Mouse (Mus musculus): ENCODE measurements at regions not wholly inside any gene's neighbourhood (a gene's known extent, or its start where the extent isn't known, plus 50 kb on each side); places are given as distances from the start of the nearest gene placed in this dataset.

DNA sequence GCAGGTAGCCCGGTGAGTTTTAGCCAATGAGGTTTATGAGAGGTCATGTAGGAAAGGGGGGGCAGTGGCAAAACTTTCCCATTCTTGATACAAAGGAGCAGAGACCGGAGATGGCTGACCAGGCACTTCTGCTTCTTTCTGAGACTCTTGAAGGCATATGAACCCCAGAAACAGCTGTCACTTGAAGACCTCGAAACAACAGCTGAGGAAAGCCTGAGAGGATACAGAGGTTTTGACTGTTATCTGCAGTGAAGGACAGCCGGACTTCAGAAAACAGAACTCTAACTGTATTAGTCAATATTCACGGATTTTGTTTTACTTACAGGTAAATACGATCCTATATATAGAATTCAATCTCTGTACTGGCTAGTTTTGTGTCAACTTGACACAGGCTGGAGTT lies 50.0 kb upstream of the Tiparp start:
- no peak for DNase-seq

DNA sequence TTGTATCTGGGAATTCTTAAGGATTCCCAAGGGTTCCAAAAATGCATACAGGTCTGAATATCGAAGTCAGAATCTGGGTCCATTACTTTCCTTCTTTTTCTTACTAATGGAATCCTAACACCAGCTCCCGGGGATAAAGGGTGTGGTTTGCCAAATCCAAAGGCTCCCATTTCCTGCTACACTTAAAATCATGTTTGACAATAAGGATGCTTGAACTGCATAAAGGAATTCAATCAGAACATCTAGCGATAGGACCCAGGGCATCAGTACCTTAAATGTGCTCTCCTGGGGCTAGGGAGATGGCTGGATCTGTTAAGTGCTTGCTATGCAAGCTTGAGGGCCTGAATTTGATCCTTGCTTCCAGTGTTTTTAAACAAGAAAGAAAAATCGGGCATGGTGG lies 51.1 kb upstream of the Tiparp start:
- DNase-seq, result no peak

DNA sequence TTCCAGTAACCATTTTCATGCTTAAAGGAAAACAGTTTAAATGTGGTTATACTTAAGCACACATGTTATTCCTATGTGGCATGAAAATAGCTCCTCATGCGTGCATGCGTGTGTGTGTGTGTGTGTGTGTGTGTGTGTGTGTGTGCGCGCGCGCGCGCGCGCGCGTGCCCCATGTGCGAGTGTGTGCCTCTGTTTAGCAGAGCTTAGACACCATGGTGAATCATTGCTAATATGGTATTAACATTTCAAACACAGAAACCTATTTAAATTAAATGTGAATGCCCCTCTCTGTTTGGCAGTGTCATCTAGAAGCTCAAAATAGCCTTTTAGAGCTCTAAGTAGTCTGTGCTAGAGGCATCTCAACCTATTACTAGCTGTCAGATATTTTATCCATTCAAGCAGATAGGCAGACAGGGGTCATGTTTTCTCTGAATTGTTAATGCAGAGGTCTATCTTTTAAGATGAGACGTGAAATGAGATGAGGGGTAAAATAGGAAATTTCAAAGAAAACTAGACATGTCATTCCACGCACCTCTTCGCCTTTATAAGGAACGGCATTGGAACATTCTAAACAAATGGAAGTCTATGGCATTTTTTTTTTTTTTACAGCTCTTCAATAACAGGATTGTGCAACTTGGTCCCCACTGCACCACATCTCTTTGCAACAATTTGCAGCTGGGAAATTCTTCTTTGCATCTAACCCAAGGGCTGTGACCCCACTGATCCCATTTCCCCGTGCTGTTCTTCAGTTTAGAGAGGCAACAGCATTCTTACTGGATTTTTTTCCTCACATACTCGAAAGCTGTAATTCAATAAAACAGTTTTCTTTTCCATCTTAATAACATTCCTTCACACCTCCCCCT lies 51.9 kb upstream of the Tiparp start:
- DNase-seq, result no peak

DNA sequence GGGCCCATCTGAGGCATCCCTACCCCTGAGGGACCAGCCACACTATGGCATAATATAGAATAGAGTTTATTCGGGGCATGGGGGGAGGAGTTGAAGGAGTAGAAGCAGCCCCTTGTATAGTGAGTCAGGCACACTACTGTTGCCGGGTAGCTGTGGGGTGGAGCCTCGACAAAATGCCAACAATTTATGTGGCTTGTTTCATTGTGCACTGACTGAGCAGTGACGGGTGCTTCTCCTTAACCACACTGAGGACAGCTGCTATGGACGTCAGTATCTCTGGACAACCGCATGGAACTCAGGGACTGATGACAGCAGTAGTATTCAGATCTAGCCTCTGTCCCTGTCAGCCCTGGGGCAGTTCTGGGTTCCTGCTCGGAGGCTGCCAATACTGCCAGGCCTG lies 53.6 kb upstream of the Tiparp start:
- DNase-seq, result no peak

DNA sequence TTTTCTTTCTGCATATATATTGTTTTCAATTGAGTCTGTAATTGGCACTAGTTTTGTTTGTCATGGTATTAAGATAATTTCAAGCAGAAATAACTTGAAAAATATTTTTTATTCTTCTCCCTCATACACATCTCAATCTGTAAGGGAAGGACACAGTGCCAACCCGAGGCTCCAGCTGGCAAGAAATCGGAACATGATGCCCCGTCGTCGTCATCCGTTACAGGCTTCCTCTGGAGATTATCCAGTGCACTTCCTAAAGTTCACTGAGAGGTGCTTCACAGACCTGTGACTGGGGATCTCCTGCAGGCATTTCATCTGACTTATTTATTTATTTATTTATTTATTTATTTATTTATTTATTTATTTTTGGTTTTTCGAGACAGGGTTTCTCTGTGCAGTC lies 56.4 kb upstream of the Tiparp start:
- no peak for DNase-seq

DNA sequence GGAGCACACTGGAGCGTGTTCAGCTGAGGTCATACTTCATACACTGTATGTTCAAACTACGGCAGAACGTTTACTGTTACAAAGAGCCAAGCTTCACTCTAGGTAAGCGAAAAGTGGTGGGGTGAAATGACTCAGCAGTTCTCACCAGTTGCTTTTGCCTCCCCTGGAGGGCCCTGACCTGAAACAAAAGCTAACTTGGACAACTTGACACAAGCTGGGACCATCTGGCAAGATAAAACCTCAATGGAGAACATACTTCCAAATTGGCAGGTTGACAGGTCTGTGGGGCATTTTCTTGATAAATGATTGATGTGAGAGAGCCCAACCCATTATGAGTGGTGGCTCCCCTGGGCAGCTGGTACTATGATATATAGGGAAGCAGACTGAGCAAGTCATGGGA lies 59.0 kb upstream of the Tiparp start:
- no peak for DNase-seq

DNA sequence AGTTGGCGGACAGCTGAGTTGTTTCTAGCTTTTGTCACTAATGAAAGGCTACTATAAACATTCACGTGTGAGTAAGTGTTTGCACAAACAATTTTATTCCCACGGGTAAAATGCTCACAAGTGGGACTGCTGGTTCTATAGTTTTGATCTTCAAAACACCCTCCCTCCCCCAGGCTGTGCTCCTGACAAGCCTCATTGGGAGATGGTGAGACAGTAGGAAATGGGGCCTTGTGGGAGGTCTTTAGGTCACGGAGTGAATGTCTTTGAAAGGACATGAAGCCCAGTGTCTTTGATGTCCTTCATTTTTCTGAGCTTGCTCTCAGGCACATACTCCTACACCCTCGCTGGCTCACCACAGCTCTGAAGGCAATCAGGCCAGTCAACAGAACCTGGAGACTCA lies 63.4 kb upstream of the Tiparp start:
- DNase-seq, result no peak

DNA sequence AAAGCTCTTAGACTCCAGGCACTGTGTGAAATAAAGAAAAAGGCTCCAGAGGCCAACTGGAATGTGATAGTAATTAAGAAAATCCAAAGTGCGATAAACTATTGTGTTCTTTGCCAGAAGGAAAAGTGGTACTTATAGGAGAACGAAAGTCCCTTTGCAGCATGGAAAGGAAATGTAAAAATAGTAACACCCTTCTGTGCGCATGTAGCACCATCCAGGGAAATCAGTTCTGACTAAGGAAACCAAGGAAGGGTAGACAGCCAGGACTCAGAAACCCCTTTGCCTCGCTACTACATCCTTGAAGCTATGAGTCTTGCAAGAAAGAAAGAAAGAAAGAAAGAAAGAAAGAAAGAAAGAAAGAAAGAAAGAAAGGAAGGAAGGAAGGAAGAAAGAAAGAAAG lies 67.3 kb upstream of the Tiparp start:
- DNase-seq, result no peak

DNA sequence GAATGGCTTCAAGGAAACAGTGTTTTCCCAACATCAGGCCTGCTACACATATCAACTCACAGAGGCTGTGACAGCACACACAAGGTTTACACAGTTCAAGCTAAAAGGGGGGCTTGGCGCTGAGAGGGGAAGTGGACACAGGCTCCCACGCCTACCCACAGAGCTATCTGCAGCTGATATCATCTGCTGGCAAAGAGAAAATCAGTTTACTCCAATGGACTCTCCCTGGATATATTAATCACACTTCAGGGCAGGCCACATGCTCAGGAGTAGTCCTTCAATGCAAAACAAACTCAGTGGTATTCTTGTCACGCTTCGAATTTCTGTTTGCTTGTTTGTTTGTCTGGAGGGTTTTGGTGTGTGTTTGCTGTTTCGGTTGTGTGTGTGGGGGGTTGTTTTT lies 67.3 kb upstream of the Ssr3 start:
- DNase-seq, result no peak

DNA sequence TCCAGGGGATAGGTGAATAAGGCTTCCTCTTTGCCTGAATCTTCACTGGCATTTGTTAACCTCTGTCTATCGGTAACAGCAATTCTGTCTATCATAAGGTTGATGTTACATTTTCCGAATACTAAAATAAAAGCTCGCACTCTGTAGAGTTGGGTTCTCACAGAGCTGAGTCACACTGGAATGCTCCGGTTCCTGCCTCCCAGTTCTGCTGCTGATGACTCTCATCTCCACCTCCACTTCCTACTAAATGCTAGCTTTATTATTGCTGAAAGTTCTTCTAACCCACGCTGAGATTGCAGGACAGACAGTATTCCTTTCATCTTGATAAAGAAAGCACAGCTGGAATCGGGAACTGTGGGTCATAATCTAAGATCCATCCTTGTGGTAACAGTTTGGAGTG lies 65.5 kb upstream of the Ssr3 start:
- no peak for DNase-seq

DNA sequence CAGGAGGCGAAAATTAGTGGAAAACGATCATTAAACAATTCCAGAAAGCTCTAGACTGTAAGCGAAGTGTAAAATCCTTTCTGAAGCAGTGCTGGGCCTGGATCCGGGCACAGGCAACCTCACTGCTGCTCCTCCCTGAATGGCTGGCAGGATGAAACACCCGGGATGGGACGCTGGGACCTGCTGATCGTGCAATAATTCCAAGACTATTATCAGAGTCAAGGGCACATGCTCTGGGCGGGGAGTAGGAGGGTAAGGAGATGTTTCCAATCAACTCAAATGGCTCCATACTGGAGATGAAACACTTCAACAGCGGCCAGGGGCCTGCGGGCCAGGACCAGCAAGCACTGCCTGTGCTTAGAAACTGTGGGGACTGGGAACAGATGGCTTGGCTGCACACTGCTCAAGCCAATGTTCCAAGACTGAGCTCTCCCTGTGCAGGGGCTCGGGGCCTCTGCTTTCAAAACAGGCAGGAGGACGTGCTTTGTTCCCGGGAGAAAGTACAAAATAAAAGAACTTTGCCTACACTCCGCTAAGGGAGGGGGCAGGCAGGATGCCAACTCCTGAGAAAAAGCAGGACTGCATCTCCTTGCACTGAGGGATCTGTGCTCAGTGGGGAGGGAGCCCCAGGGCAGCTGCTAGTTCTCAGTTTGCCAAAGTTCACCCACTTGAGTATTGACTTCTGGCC lies 63.3 kb upstream of the Ssr3 start:
- peak; percentile 38 for DNase-seq

DNA sequence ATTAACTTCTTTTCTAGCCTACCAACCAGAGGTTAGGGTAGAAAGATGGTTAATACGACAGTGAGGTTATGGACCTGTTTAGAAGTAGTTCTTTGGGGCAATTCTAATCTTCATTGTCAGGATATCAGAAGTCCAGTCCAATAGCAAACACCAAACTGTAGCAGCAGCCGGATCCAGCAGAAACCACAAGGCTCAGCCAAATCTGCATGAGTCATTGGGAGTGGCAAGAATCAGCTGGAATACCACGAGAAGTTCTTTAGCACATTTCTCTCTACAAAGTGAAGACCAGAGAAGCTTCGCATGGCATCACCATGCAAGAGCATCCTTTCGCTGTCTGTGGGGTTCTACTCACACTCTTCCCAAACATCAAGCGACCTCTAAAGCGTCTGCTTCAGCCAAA lies 61.9 kb upstream of the Ssr3 start:
- DNase-seq, result no peak

DNA sequence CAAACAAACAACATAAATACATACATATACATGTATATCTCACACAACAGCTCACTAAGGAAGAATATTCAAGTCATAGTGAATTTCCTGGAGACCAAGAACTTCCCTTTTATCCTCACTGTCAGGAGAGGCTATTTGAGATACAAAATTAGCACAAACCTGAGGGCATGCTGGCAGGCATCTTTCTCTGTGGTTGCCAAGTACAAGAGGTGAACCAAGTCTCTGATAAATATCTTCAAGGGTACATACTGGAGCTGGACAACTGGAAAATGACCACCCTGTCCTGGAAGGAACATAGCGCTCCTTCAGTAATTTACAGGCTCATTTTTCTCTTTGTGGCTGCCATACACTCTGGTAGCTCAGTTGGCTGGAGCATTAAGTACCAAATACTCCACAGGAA lies 56.8 kb upstream of the Ssr3 start:
- DNase-seq, result no peak

DNA sequence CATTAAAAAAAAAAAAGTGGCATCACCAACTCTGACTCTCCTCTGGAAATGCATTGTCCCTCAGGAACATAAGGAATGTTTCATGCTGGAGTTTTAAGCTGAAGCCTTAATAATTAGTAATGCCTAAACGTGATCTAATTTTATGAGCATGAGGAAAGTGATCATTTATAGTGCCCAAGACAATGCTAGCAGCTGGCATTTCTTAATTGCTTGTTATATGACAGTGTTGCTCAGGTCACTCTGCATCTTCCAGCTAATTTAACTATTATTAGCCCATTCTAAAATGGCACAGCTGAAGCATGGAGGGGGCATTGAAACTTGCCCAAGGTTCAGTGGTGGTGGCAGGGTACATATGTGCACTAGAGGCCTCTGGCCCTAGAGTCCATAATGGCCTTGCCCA lies 51.3 kb upstream of the Ssr3 start:
- no peak for DNase-seq

DNA sequence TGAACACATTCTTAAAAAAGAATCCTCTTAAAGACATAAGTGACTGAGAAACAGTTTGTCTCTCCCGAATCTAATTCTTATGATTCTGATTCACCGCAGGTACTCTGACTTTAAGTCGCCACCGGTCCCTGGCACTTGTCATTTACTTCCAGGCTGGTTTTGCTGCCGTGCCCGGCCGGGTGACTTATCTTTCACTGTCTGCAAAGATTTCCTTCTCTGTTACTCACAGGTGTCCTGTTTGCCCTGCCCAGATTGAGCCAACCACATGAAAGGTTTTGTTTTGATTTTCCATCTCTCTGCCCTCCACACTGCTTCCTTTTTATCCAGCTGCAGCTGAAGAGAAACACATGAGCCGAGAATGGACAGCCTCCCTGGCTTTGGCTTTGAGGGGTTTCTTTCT lies 50.5 kb upstream of the Ssr3 start:
- no peak for DNase-seq

DNA sequence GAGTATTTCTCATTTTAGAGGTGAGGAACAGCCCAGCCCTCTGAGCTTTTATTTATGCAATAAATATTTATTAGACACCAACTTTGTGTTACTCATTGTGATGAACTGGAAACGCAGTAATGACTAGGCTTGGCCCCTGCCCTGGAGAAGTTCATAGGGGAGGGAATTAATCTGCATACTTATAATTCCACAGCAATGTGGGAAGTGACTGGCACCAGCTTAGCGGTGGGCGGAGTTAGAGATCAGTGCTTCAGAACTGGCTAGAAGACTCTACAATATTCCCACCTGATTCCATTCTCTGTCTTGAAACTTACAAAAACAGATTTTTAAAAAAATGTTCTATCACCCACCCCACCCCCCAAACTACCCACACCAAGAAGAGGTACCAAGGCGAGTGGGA lies 49.8 kb upstream of the Ssr3 start:
- no peak for DNase-seq

Data from cerebellum, adult 11 months (tissue).